Mouse (Mus musculus) heart, embryonic 11.5 days (tissue): ENCODE results near the gene Gtf2a1l. TPM values are rescaled to one million over a fixed set of nuclear protein-coding genes. Genes with fewer than 3 reads are reported as not detected.

ENCODE experiments used
- ATAC-seq: fragments of 200-750 bp; cut with Nextera tagmentation; replicated peaks from 2 replicates; pipeline ENCODE4 v1.8.0; 2017; ENCODE audit warnings: moderate library complexity; ENCODE audit not compliant: insufficient number of reproducible peaks, low FRiP score, low TSS enrichment
- H3K27ac ChIP-seq: fragments of 300-500 bp; sonication (generic); 2 replicates; pipeline ENCODE4 v1.5.1; 2014; ENCODE audit warnings: mild to moderate bottlenecking, low read depth, low read length
- H3K27me3 ChIP-seq: fragments of 300-500 bp; sonication (generic); 2 replicates; pipeline ENCODE4 v1.6.1; 2014; ENCODE audit warnings: mild to moderate bottlenecking, low read length, mixed read lengths; ENCODE audit not compliant: control insufficient read depth, insufficient read depth
- H3K36me3 ChIP-seq: fragments of 300-500 bp; sonication (generic); 2 replicates; pipeline ENCODE4 v1.6.1; 2014; ENCODE audit warnings: mild to moderate bottlenecking, low read length, moderate library complexity, mixed read lengths; ENCODE audit not compliant: control insufficient read depth, insufficient read depth
- H3K4me1 ChIP-seq: fragments of 300-500 bp; sonication (generic); 2 replicates; pipeline ENCODE4 v1.6.1; 2014; ENCODE audit warnings: low read length; ENCODE audit not compliant: control insufficient read depth, insufficient read depth
- H3K4me2 ChIP-seq: fragments of 300-500 bp; sonication (generic); 2 replicates; pipeline ENCODE4 v1.6.1; 2014; ENCODE audit warnings: mild to moderate bottlenecking, moderate library complexity
- H3K4me3 ChIP-seq: fragments of 300-500 bp; sonication (generic); 2 replicates; pipeline ENCODE4 v1.5.1; 2014; ENCODE audit warnings: low read depth, low read length
- H3K9ac ChIP-seq: fragments of 300-500 bp; sonication (generic); 2 replicates; pipeline ENCODE4 v1.6.1; 2014; ENCODE audit warnings: mild to moderate bottlenecking, low read depth, low read length, moderate library complexity
- H3K9me3 ChIP-seq: fragments of 300-500 bp; sonication (generic); replicated peaks from 2 replicates; pipeline ENCODE4 v1.6.1; 2016; ENCODE audit warnings: low read length; ENCODE audit not compliant: control insufficient read depth
- WGBS: fragments of 180-500 bp; shearing (Covaris S2); extraction: QIAGEN DNeasy Blood & Tissue Kit; methylation state at CpG from one replicate; pipeline ENCODE4 v1.1.7; 2014; ENCODE audit not compliant: insufficient replicate concordance; 5-methylcytosine and 5-hydroxymethylcytosine counted together
- polyA plus RNA-seq: library from polyadenylated mRNA; unstranded; fragments of >200 nt; fragmentation: Nextera tagmentation; extraction: Ambion mirVana; gene quantifications from 2 replicates; pipeline ENCODE4 v1.2.1, GENCODE M21; 2014

Gene Gtf2a1l
- polyA plus RNA-seq, 1 experiment from 2014 or later, result 0.21 TPM

DNA sequence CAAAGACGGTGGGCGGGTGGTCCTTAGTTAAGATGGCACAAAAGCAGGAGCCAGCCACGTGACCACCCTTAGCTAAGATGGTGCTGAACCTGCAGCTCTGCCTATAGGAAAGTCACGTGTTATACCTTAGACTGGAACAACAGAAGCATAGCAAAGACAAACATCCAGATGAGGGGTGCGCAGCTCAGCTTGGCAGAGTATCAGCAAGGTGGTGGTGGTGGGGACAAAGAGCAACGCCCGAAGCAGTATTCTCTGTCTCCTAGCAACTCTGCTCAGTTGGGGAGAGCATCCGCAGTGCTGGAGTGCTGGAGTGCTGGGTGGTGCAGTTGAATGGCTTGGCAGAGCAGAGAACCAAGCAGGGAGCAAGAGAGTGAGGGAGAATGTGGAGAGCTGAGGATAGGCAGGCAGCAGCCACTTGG is 37.8 kb downstream of the Gtf2a1l start:
- no peaks in the 10 kb centered on the region for H3K36me3 ChIP-seq
- no peak for ATAC-seq
- no peak overlapping the region for H3K9ac ChIP-seq
- no peak overlapping the region for H3K4me2 ChIP-seq
- WGBS, result 56% methylated on average over 8 of the region's 8 CpGs
- H3K27me3 ChIP-seq, result no peaks in the 10 kb centered on the region
- H3K27ac ChIP-seq, result no peak overlapping the region
- no peaks in the 10 kb centered on the region for H3K4me1 ChIP-seq
- H3K9me3 ChIP-seq, result no peaks in the 10 kb centered on the region
- no peak overlapping the region for H3K4me3 ChIP-seq

DNA sequence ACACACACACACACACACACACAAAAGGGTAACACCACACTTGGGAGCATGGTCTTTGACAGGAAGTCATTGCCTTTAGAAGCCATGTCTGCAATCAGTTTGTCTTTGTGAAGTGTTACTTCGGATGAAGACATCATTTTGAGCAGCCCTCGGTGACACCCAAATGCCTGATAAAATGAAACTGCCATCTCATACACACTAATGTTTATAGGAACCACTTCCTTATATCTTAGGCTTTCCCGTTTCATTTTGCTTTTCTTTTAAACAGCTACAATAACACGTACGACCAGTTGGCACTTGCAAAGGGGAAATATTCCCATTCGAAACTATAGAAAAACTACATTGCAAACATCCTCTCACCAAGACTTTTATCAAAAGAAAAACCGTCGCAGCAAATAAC is 81.2 kb downstream of the Gtf2a1l start:
- Histone ChIP-seq H3K9me3 (no peaks in the 10 kb centered on the region), H3K27ac (no peak overlapping the region), H3K9ac (no peak overlapping the region), H3K27me3 (peaks cover 4% of the 10 kb centered on the region; the same call in 1 of the 2 replicates), H3K4me3 (no peak overlapping the region), H3K4me1 (no peaks in the 10 kb centered on the region), H3K4me2 (no peak overlapping the region), H3K36me3 (no peaks in the 10 kb centered on the region)
- ATAC-seq, result no peak
- WGBS, result 61% methylated on average over 8 of the region's 8 CpGs

DNA sequence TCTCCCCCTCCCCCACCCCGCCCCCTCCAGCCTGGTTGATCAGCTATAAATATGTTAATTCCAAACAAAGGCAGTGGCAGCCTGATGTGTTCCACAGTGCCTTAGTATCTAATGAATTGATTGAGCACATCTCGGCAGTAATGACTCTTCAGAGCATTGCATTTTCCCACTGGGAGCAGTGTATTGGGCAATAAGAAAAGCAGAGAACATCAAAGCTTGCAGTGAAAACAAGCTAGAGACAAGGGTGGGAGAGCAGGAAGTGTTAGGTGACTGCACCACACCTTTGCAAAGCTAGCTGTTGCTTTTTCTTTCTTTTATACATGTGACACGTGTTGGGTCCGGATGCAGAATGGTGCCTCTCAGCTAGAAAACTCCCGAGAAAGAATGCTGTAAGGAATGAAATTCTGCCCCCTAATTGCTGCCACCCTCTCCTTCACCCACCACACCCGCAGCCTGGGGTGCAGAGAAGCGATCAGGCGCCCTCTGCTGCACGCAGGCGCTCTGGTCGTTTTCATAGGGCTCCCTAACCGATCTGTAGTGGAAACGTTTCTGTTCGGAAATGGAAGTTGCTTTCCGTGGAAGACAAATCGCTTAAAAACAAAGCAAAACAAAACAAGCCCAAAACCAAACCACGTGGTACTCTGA is 84.5 kb downstream of the Gtf2a1l start:
- 9% methylated on average over 17 of the region's 17 CpGs for WGBS
- Histone ChIP-seq H3K36me3 (no peaks in the 10 kb centered on the region), H3K9me3 (no peaks in the 10 kb centered on the region), H3K4me1 (no peaks in the 10 kb centered on the region), H3K4me3 (0 out of 2 replicates have a peak overlapping the region, but pooled peaks have one; percentile 3), H3K27ac (no peak overlapping the region), H3K27me3 (peaks cover 7% of the 10 kb centered on the region; the same call in 1 of the 2 replicates), H3K4me2 (peak overlapping the region; percentile 51), H3K9ac (no peak overlapping the region)
- ATAC-seq, result no peak

DNA sequence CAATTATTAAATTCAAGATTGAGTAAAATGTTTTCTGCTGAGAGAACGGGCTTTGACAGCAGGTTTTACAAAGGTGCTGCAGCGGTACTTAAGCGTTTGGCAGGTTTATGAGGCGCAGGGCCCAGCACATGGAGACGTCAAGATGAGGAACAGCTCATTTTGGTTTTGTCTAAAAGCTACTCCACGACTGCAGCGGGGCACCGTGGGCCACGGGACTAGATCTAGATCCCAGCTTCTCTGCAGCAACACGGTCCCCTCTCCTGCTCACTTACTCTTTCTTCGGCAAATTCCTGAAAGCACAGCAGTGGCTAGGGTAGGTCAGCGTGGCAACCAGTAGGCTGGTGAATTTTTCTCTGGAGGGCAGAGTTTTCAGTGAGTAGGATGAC is 85.0 kb downstream of the Gtf2a1l start:
- Histone ChIP-seq H3K36me3 (no peaks in the 10 kb centered on the region), H3K9me3 (no peaks in the 10 kb centered on the region), H3K27me3 (peaks cover 7% of the 10 kb centered on the region; the same call in 1 of the 2 replicates), H3K27ac (no peak overlapping the region), H3K9ac (no peak overlapping the region), H3K4me1 (0 out of 2 replicates have a peak, but pooled peaks cover 2% of the 10 kb centered on the region), H3K4me3 (0 out of 2 replicates have a peak overlapping the region, but pooled peaks have one; percentile 3), H3K4me2 (peak overlapping the region; percentile 51)
- 46% methylated on average over 12 of the region's 12 CpGs for WGBS
- ATAC-seq, result no peak

DNA sequence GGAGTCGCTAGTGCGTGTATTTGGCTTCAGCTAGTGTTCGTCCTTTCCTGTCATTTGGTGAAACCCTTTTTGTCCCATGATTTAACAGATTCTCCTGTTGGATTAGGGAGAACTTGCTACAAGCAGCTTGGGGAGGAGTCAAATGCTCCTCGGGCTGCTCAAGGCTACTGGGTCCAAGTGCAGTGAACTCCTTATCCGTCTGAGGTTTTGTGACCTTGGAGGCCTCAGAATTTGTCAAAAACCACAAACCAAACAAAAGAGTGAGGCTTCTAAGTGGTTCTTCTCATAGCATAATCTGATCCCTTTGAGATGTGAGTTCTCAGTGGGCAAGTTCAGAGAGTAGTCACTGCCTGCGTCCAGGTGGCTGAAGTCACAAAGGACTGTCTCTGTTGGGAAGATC is 87.3 kb downstream of the Gtf2a1l start:
- Histone ChIP-seq H3K9me3 (no peaks in the 10 kb centered on the region), H3K27ac (no peak overlapping the region), H3K4me1 (0 out of 2 replicates have a peak, but pooled peaks cover 2% of the 10 kb centered on the region), H3K9ac (no peak overlapping the region), H3K4me3 (no peak overlapping the region), H3K36me3 (no peaks in the 10 kb centered on the region), H3K27me3 (peaks cover 7% of the 10 kb centered on the region; the same call in 1 of the 2 replicates), H3K4me2 (no peak overlapping the region)
- WGBS, result 66% methylated on average over 6 of the region's 6 CpGs
- no peak for ATAC-seq

DNA sequence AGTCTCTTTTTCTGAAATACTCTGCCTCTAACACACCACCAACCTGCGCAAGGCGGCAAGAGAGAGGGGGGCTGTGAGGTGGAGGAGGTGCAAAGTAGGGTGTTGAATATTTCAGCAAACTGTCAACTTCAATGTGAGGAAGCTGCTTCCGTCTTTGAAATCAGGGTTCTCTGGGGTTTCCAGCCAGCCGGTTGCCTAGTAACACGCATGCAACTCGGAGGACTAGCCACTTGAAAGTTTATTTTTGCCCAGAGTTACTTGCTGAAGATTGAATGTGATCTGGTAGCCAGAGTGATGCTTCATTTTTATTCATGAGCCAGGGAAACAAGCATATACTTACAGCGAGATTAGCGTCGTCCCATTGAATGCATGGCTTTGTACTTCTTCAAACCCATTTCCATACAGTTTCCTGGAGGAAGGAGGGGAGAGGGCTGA is 89.6 kb downstream of the Gtf2a1l start:
- Histone ChIP-seq H3K4me3 (no peak overlapping the region), H3K36me3 (no peaks in the 10 kb centered on the region), H3K4me1 (0 out of 2 replicates have a peak, but pooled peaks cover 2% of the 10 kb centered on the region), H3K4me2 (peak overlapping the region; percentile 27), H3K9ac (no peak overlapping the region), H3K27me3 (peaks cover 7% of the 10 kb centered on the region; the same call in 1 of the 2 replicates), H3K27ac (no peak overlapping the region), H3K9me3 (no peaks in the 10 kb centered on the region)
- WGBS, result 17% methylated on average over 9 of the region's 9 CpGs
- ATAC-seq, result no peak

DNA sequence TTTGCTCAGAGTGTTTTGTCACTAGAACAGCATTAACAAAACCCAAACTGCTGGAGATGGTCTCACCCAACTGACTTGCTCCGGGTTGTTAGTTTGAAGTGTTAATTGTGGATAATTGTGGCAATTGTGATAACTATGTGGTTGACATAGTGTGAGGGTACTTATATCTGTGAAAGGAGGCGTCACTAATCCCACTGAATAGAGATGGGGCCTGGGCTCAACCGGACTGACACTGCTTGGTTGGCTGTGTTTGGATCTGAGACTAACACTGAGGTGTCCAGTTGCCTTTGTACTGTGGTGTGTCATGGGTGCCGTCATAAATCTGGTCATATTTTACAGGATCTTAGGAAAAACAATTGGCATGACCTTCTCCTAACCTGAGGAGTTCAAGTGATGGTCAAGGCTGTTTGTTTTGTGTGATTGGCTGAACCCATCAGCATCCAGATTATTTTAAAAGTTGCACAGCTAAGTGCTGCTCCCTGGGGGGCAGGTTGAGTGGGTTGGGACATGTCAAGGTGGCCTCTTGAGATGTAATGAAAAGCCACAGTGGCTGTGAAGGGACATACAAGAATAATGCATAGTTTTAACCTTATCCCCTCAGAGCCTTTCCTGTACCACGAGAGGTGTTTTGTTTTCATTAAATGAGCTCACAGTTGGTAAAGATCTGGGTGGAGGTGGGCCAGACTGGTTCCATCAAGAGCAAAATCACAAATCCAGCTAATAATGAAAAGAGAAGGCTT is 95.1 kb downstream of the Gtf2a1l start:
- Histone ChIP-seq H3K4me3 (no peak overlapping the region), H3K9me3 (peaks cover 3% of the 10 kb centered on the region; the same call in 1 of the 2 replicates), H3K27ac (no peak overlapping the region), H3K4me1 (no peaks in the 10 kb centered on the region), H3K9ac (no peak overlapping the region), H3K27me3 (no peaks in the 10 kb centered on the region), H3K36me3 (no peaks in the 10 kb centered on the region), H3K4me2 (no peak overlapping the region)
- no peak for ATAC-seq
- WGBS, result 46% methylated on average over 5 of the region's 5 CpGs

DNA sequence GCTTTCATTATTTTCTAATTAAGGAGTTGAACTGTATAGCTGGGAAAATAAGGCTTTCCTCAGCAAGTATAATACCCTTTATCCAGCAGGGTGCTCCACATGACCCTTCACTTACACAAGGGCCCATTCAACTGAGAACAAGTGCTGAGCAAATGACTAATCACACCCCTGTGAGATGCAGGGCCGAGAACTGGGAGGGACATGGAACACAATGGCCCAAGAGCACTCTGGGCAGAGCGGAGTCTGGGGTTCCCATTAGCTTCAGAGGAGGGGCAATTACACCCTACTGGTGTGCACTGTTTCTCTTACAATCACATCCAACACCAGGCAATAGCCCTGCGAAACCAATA is 95.7 kb downstream of the Gtf2a1l start:
- ATAC-seq, result no peak
- Histone ChIP-seq H3K36me3 (no peaks in the 10 kb centered on the region), H3K9ac (no peak overlapping the region), H3K27ac (no peak overlapping the region), H3K27me3 (no peaks in the 10 kb centered on the region), H3K4me3 (no peak overlapping the region), H3K9me3 (peaks cover 3% of the 10 kb centered on the region; the same call in 1 of the 2 replicates), H3K4me2 (no peak overlapping the region), H3K4me1 (no peaks in the 10 kb centered on the region)
- 58% methylated on average over 3 of the region's 3 CpGs for WGBS
